Mouse (Mus musculus): ENCODE measurements around the gene Sorbs2. TPM values are rescaled to one million over a fixed set of nuclear protein-coding genes. Genes with fewer than 3 reads are reported as not detected.

Gene Sorbs2
- polyA plus RNA-seq, 1 experiment: 13.9 TPM

DNA sequence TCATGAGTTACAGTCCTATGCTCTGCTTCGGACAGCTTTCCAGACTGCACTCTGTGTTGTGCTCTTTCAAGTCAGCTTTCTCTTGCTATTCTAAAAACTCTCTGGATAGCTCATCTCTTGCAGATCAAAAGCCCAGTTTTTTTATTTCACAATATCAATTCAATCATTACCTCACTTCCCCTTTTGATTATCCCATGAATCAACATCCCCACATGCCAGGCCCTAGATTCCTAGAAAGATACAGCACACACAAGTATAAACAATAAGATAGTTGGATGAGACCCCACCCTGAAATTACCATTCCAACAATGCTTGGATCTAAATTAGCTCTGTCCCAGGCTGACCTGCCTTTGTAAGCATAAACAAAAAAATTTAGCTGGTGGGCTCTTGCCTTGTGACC, 57.6 kb downstream of the Sorbs2 start:
- Histone ChIP-seq H3K4me3 (ENCODE audit: insufficient read depth, low read depth, low read length) (no peak overlapping the region), H3K36me3 (ENCODE audit: control insufficient read depth, insufficient read depth, low read length) (no peaks in the 10 kb centered on the region), H3K4me1 (ENCODE audit: control insufficient read depth, insufficient read depth, low read length) (no peaks in the 10 kb centered on the region), H3K27ac (ENCODE audit: insufficient read depth, low read depth, low read length) (no peak overlapping the region), H3K27me3 (replicated peaks; ENCODE audit: control insufficient read depth, insufficient read depth, low read length) (no peaks in the 10 kb centered on the region)
- TF ChIP-seq POLR2A (IDR thresholded peaks at IDR 0.05; ENCODE audit: low read depth, low read length) (no peak), CTCF (conservative IDR thresholded peaks at IDR 0.05; ENCODE audit: insufficient read depth, insufficient read length, low read depth, low read length) (no peak)
- 94% methylated on average over 1 of the region's 1 CpGs for WGBS
- DNase-seq: no peak

DNA sequence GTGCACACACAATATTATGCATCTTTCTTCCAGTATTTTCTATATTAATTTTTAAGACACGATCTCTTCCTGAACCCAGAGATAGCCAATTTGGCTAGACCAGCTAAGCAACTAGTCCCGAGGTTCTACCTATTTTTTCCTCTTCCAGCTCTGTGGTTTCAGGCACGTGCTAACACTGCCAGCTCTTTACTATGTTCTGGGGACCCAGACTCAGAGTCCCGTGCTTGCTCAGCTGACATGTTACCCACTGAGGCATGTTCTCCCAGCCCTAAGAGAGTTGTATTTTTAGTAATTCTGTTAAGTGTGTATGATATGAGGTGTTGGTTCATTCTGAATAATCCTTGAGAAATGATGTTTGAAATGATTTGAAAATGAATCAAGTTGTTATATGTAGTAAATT, 62.5 kb downstream of the Sorbs2 start:
- no peaks in the 10 kb centered on the region for H3K4me1 ChIP-seq (ENCODE audit: control insufficient read depth, insufficient read depth, low read length)
- no peaks in the 10 kb centered on the region for H3K27me3 ChIP-seq (replicated peaks; ENCODE audit: control insufficient read depth, insufficient read depth, low read length)
- no peak overlapping the region for H3K27ac ChIP-seq (ENCODE audit: insufficient read depth, low read depth, low read length)
- no peaks in the 10 kb centered on the region for H3K36me3 ChIP-seq (ENCODE audit: control insufficient read depth, insufficient read depth, low read length)
- TF ChIP-seq POLR2A (IDR thresholded peaks at IDR 0.05; ENCODE audit: low read depth, low read length): no peak
- no peak for TF ChIP-seq CTCF (conservative IDR thresholded peaks at IDR 0.05; ENCODE audit: insufficient read depth, insufficient read length, low read depth, low read length)
- DNase-seq: no peak
- no peak overlapping the region for H3K4me3 ChIP-seq (ENCODE audit: insufficient read depth, low read depth, low read length)
- 86% methylated on average over 4 of the region's 4 CpGs for WGBS

DNA sequence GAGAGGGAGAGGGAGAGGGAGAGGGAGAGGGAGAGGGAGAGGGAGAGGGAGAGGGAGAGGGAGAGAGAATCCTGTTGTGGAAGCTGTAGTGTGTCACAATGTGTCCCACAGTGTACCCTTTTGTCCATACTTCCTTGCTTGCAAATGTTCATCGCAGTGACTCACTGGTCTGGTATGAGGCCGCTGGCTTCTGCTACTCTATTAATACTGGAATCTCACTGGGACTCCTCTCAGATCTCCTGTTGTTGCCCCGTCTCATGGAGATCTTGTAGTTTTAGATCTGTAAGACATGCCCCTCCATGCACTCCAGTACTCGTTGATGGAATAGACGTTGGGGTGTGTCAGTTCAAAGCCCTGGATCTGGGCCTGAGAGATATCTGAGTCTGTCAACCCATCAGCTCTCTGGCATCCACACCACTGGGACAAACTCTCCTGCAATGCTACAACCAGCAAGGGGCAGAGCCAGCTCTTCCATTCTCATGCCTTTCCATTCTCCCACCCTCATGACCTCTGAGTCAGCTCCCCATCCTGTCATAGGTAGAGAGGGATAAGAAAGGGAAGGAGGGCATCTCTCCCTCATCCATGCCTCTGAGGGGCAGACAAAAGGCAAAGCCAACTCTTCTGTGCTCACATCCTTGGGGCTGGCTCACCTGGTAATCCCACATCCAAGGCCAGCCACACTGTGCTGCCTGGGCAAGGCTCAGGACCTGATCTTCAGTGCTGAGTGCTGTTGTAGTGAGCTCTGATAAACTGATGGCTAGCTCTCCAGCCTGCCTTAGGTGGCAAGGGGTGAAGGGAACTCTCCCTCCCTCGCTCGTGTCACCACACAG, 72.3 kb downstream of the Sorbs2 start:
- no peaks in the 10 kb centered on the region for H3K4me1 ChIP-seq (ENCODE audit: control insufficient read depth, insufficient read depth, low read length)
- WGBS: 67% methylated on average over 7 of the region's 7 CpGs
- no peaks in the 10 kb centered on the region for H3K27me3 ChIP-seq (replicated peaks; ENCODE audit: control insufficient read depth, insufficient read depth, low read length)
- no peak overlapping the region for H3K4me3 ChIP-seq (ENCODE audit: insufficient read depth, low read depth, low read length)
- no peak overlapping the region for H3K27ac ChIP-seq (ENCODE audit: insufficient read depth, low read depth, low read length)
- no peak for TF ChIP-seq CTCF (conservative IDR thresholded peaks at IDR 0.05; ENCODE audit: insufficient read depth, insufficient read length, low read depth, low read length)
- no peaks in the 10 kb centered on the region for H3K36me3 ChIP-seq (ENCODE audit: control insufficient read depth, insufficient read depth, low read length)
- DNase-seq: peak; percentile 32

DNA sequence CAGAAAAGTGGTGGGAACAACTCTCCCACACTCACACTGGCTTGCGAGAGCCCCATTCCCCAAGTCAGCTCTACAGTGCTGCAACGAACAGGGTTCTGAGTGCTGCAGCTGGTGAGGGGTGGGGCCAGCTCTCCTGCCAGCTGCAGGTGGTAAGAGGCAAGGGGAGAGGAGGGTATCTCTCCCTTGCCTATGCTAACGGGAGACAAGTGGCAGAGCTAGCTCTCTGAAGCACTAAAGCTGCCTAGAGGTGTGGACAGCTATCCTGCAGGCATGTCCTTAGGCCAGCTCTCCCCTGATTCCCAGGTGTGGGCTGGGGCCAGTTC, 72.9 kb downstream of the Sorbs2 start:
- WGBS: 72% methylated on average over 3 of the region's 3 CpGs

DNA sequence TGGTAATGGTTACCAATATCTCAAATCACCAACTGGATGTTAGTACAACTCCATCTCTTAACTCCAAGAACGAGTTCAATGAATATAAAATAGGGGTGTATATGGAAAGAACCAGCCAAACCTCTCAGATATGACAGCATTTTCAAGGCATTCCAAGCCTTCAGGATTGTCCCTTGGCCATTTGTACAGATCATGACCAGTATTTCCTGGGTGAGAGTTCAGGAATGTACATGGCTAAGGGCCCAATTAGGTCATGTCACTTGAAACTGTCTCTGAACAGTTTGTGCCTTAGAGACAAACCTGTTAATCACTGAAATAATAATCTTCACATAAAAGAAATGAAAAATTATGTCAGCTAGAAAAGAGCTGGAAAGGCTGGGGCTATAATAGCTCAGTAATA, 76.3 kb downstream of the Sorbs2 start:
- Histone ChIP-seq H3K36me3 (ENCODE audit: control insufficient read depth, insufficient read depth, low read length) (no peaks in the 10 kb centered on the region), H3K27me3 (replicated peaks; ENCODE audit: control insufficient read depth, insufficient read depth, low read length) (no peaks in the 10 kb centered on the region), H3K4me3 (ENCODE audit: insufficient read depth, low read depth, low read length) (no peak overlapping the region), H3K27ac (ENCODE audit: insufficient read depth, low read depth, low read length) (0 out of 2 replicates have a peak overlapping the region, but pooled peaks have one; percentile 50), H3K4me1 (ENCODE audit: control insufficient read depth, insufficient read depth, low read length) (no peaks in the 10 kb centered on the region)
- WGBS: 51% methylated on average over 1 of the region's 1 CpGs
- peak; percentile 64 for DNase-seq
- TF ChIP-seq POLR2A (IDR thresholded peaks at IDR 0.05; ENCODE audit: low read depth, low read length) (no peak), CTCF (conservative IDR thresholded peaks at IDR 0.05; ENCODE audit: insufficient read depth, insufficient read length, low read depth, low read length) (no peak)

More for the DNA sequence above, 72.9 kb downstream of the Sorbs2 start:
- no peak for DNase-seq
- no peak overlapping the region for H3K27ac ChIP-seq (ENCODE audit: insufficient read depth, low read depth, low read length)
- H3K4me1 ChIP-seq (ENCODE audit: control insufficient read depth, insufficient read depth, low read length): no peaks in the 10 kb centered on the region
- H3K36me3 ChIP-seq (ENCODE audit: control insufficient read depth, insufficient read depth, low read length): no peaks in the 10 kb centered on the region
- no peak overlapping the region for H3K4me3 ChIP-seq (ENCODE audit: insufficient read depth, low read depth, low read length)
- TF ChIP-seq POLR2A (IDR thresholded peaks at IDR 0.05; ENCODE audit: low read depth, low read length) (no peak), CTCF (conservative IDR thresholded peaks at IDR 0.05; ENCODE audit: insufficient read depth, insufficient read length, low read depth, low read length) (no peak)
- H3K27me3 ChIP-seq (replicated peaks; ENCODE audit: control insufficient read depth, insufficient read depth, low read length): no peaks in the 10 kb centered on the region

DNA sequence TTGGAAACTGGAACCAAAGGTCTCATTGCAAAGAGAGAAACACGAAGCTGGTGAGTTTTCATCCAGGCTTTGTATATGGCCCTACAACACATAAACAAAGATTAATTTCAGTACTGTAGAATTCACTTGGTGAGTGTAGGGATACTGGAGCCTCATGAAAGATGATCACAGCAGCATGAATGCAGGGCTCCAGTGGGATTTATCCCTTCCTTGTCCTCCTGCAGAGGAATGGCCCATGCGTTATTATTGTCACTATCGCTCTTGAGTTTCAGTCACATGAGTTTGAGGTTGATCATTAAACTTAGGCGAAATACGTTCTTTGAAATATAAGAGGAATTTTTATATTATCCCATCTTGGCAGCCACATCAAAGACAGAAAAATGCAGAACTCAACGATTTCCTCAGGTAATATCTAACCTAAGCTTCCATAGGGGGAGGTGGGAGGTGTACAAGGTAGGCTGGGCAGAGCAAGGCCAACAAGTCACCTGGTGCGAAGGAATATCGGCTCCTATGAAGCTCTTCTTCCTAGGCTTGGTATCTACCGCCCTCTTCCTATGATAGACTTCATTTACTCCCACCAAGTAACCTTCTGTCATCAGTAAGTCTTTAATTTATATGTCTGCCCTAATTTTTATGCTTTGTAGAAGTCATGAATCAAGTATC, 76.9 kb downstream of the Sorbs2 start:
- H3K4me3 ChIP-seq (ENCODE audit: insufficient read depth, low read depth, low read length): no peak overlapping the region
- TF ChIP-seq CTCF (conservative IDR thresholded peaks at IDR 0.05; ENCODE audit: insufficient read depth, insufficient read length, low read depth, low read length) (no peak), POLR2A (IDR thresholded peaks at IDR 0.05; ENCODE audit: low read depth, low read length) (no peak)
- H3K27me3 ChIP-seq (replicated peaks; ENCODE audit: control insufficient read depth, insufficient read depth, low read length): no peaks in the 10 kb centered on the region
- 75% methylated on average over 9 of the region's 9 CpGs for WGBS
- no peak for DNase-seq
- H3K36me3 ChIP-seq (ENCODE audit: control insufficient read depth, insufficient read depth, low read length): no peaks in the 10 kb centered on the region
- peak overlapping the region; percentile 50; the same call in 1 of the 2 replicates for H3K27ac ChIP-seq (ENCODE audit: insufficient read depth, low read depth, low read length)
- no peaks in the 10 kb centered on the region for H3K4me1 ChIP-seq (ENCODE audit: control insufficient read depth, insufficient read depth, low read length)

DNA sequence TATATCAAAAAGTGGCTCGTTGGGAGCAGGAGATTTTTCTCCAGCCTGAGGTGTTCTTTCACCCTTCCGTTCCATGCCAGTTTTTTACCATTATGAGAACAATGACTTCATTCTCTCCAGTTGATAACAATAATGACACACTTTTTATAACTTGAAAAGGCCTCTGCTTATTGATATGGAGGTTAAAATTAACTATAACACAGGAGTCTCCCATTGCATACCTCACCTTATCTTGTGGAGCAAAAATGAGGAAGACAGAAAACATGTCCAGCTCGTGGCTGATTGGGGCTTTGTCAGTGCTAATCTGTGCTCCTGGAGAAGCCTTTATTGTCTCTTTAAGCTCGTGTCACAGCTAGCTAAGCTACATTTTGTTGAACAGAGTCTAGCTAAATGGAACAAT, 77.6 kb downstream of the Sorbs2 start:
- Histone ChIP-seq H3K27ac (ENCODE audit: insufficient read depth, low read depth, low read length) (no peak overlapping the region), H3K36me3 (ENCODE audit: control insufficient read depth, insufficient read depth, low read length) (no peaks in the 10 kb centered on the region), H3K4me1 (ENCODE audit: control insufficient read depth, insufficient read depth, low read length) (no peaks in the 10 kb centered on the region), H3K4me3 (ENCODE audit: insufficient read depth, low read depth, low read length) (no peak overlapping the region), H3K27me3 (replicated peaks; ENCODE audit: control insufficient read depth, insufficient read depth, low read length) (no peaks in the 10 kb centered on the region)
- 76% methylated on average over 4 of the region's 4 CpGs for WGBS
- DNase-seq: no peak
- TF ChIP-seq CTCF (conservative IDR thresholded peaks at IDR 0.05; ENCODE audit: insufficient read depth, insufficient read length, low read depth, low read length): no peak
- no peak for TF ChIP-seq POLR2A (IDR thresholded peaks at IDR 0.05; ENCODE audit: low read depth, low read length)

Measured in kidney, adult 2 months (tissue).